Mouse (Mus musculus) right cerebral cortex, adult 2 months (tissue): ENCODE data around the gene Smarca1.
A peak's percentile ranks its signal among the peaks of the same experiment; 100 is the strongest.

ENCODE experiments used
- DNase-seq, 2 experiments: peaks; one replicate each; pipeline ENCODE4 v3.0.0; 2021 to 2022; ENCODE audit warnings: low spot score in 2 of 2

Smarca1 gene

DNA sequence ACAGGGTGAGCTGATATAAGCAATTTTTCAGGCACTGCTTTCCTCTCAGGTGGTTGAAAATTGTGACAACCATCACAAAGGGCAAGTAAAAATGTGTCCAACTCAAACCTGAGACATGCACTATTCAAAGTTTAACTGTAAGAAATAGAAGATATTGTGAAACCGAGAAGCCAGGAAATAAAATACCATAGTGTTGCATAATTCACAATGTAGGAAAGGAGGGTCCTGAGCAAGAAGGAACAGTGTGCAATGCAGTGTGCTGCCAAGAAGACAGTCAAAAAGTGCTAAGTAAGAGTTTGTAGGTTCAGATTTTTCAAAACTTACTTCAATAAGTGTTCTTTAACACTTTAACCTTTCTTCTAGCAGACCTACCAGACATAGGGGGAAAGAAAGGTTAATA is 128.3 kb downstream of the Smarca1 start:
- no peak for DNase-seq

DNA sequence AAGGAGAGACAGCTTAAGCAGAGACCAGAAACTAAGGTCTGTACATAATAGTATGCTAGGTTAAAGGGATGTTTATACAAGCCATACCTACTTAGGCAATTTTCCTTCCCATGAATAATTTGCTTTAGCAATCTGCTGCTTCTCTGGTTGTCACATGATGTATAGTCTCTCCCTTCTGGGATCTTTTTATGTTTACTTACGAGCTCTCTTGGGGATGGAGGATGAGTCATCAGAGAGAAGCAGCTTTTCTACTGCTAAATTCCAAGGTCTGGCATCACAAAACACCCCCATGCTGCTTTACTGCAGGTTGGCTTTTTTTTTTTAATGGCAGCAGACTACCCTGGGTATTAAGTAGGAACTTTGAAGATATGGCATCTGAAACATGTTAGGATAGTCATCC is 132.6 kb downstream of the Smarca1 start:
- peak in 1 of 2 experiments; percentile 3 for DNase-seq
